Mouse (Mus musculus) hematopoietic stem cell, adult 5-6 weeks (primary cell): ENCODE data around the gene Ptpn4. TPM values are rescaled to one million over a fixed set of nuclear protein-coding genes. Genes with fewer than 3 reads are reported as not detected.

Experiments used
- ATAC-seq, 2 experiments: fragments of 125-278 bp in 1 of 2; replicated peaks in 1 of 2; 2 replicates each; pipeline ENCODE4 v1.8.0; 2016 to 2017; ENCODE audit warnings: inconsistent platforms in 2 of 2, mild to moderate bottlenecking in 2 of 2, moderate number of reproducible peaks in 2 of 2, low read depth in 1 of 2, moderate TSS enrichment in 1 of 2; ENCODE audit not compliant: low FRiP score in 2 of 2, poor library complexity in 2 of 2, severe bottlenecking in 2 of 2, insufficient read depth in 1 of 2, low TSS enrichment in 1 of 2
- total RNA-seq: library from RNA; stranded (forward); fragments of 172-1452, 232-1000 nt; gene quantifications from 2 replicates; pipeline ENCODE4 v1.2.3, GENCODE M21; 2017

The Ptpn4 gene
- 17.0 and 22.1 TPM in 2 replicates for total RNA-seq

DNA sequence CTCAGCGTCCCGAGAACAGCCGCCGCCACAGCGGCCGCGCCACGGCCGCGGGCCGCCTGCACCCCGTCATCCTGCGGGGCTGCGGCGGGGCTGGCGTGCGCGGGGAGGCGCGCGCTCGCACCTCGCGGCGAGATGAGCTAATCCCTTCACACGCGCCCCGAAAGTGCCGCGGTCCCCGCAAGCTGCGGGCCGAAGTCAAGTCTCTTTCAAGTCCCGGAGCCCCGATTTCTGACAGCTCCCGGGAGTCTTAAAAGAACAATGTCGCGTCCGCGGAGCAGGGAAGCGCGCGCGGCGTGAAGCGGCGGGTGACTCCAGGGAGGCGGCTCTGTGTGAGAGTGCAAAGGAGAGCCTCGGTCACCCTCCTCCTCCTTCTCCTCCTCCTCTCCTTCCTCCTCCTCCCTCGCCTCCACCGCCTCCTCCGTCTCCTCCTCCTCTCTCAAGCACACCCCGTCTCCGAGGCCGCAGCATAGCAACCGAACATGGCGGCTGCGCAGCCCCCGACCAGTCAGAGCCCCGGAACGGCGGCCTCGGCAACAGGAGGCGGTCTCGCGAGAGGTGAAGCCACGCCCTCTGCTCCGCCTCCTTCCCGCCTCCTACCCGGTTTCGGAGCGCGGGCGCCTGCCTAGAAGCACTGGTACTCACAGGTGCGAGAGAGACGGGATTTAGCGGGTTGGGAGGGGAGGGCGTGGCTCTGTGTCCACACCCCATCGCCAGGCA, at the start of gene Ptpn4:
Ptpn4 (minus strand) TSS at position 579 of the 717 bp plus-strand sequence.
- peak; percentile 98 for ATAC-seq

DNA sequence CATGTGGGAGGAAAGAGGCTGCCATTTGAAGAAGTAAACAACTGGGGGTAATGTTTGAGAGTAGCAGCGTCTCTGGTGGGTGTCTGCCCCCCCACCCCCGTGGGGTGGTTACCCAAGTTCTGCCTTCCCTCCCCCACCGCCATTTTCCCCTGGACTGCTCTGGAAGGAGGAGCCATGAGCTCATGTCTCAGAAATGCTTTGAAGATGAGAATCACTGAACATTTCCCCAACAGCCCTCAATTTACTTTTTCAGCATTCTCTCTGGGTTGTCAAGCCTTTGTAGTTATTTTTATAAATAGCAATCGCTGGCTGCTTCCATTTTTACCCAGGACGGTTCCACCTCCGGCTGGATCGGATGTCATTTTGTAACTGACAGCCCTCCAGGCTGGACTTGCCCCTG, 48.9 kb upstream of the Ptpn4 start:
- ATAC-seq: no peak

DNA sequence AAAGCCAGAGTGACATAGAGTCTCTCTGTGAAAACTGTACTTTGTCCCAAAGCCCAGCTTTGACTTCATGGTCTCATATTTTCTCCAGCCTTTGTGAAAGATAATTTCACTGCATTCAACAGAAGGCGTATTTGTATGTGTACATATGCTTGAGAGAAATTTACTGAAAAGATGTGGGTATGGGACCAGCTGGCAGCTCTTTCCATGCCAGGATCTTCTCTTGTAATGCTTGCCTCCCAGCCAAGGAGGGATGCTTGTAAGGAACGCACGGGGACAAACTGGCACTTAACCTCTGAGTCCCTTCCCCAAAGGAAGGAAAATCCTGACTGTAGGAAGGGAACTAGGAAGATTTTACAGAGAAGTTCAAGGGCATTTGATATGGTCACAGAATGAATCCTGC, 46.9 kb upstream of the Ptpn4 start:
- ATAC-seq: no peak

DNA sequence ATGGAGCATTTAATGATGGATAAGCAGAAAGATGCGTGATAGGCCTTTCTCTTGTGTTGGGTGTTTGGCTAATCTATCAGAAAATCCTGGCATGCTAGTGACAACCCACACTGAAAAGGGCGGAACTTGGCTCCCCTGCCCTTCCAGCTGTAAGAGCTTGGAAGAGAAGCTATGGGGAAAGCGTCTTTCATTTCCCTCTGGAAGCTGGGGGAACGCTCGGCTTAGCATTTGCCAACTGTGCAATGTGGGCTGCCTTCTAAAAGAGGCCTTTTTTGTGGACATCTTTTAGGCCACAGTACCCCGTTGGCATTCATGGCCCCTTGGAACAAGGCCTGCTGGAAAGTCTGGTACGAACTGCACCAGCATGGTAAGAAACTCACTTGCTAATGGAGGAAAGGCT, 41.5 kb upstream of the Ptpn4 start:
- no peak for ATAC-seq

DNA sequence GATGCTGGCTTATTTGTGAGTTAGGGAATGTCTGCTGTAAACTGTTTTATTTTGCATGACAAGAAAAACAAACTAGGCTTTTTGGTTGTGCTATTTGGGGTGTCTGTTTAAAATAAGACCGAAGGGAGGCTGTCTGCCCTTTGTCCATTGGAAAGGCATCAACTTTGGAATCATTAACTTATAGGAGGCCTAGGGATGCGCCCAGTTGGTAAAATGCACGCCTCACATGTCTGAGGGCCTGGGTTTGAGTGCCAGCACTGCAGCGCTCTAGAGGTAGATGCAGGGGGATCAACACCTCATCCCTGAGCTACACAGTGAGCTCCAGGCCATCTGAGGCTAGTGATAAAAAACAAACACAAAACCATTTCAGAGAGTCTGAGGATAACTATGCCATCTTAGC, 40.1 kb upstream of the Ptpn4 start:
- no peak for ATAC-seq

DNA sequence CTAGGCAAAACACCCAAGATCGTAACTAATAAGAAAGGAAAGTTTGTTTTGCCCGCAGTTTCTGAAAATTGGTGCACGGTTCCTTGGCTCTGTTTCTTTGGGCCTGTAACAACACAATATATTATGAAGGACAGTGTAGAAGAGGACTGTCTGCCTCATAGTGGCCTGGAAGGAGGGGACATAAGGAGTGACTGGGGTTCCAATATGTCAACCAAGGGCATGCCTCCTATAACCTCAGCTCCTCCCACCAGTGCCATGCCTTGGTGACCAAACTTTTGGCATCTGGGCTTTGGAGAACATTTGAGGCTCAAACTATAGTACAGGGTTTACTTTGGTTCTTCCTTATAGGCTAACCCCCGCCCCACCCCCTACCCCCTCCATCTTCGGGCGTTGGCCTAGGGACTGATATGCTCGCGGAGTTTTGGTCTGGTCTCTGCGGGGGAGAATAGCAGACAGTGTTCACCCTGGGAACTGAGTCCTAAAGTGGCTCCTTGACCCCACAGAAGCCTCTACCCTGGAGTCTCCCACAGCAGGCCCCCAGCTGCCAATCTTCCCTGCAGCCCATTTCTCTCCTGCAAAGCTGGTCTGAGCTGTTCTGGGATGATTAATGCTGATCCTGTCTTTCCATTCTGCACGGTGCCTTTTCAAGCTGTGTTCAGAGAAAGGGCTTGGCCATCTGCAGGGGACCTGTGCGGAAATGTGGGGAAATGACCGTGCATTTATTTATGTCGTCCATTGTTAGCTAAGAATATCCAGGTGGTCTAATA, 31.2 kb upstream of the Ptpn4 start:
- ATAC-seq: peak in 1 of 2 experiments; percentile 21; a peak in 2 of 4 replicates

DNA sequence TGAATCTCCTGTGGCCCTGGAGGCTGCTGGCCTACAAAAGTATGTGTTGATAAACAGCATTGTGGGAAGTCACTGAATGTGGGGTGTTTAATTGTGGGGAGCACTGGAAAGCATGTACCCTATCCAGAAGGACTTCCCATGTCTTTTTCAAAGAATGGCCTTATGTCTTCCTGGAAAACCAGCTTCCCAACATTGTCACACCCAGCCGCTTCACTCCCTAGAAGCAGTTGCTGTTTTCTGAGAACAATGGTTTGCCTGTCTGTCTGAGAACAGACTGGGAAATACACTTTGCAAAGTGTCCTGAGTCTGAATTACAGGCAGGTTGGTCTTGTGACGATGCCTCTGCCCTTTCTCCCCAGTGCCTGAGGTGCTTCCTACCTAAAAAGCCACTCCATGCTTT, 29.9 kb upstream of the Ptpn4 start:
- ATAC-seq: no peak

DNA sequence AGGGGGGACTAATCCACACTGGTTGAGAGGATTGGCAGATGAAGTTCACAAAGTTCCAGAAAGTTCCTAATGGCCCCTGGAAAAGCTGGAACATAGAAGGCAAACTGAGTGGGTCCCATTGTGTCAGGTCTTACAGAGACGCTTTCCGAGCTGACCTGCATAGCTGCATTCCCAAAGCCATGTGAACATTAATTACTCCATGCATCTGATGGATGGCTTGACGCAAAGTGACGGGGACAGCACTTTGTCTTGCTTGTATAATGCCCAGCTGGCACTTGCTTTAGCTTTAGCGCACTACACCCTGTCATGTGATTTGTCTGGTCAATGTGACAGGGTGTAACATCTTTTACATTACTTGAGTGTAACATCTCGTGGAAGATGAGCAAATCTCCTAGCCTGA, 27.9 kb upstream of the Ptpn4 start:
- ATAC-seq: no peak

DNA sequence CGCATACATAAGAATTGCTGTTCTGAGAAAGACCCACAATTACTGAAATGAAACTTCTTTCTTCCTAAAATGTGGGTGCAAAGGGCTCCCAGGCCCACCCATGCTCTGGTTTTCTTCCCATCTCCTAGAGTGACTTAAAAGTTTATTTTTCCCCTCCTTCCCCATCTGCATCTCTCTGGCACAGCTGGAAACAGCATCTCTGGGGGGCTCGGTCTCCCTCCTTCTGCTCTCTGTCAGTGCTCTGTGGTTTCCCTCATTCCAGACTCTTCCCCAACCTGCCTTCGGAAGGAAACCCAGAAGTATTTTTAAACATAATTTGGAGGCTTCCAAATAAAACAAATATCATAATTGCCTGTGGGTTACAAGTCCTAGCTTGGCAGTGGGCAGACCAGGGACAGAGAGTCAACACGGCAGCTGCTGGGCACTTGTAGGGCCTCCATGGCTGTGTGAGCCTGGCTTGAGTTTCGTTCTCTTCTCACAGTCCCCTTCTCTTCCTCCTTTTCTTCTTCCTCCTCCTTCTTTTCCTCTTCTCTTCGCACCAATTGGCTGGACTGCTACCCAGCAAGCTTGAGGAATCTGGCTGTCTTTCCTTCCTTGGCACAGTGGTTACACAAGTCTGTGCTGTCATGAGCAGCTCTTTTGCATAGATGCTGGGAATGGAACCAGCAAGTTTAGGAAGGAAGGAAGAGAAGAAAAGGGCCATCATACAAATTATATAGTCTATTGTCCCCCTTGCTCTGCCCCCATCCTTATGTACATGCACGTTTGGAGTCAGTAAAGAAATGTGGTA, 26.3 kb upstream of the Ptpn4 start:
- no peak for ATAC-seq

DNA sequence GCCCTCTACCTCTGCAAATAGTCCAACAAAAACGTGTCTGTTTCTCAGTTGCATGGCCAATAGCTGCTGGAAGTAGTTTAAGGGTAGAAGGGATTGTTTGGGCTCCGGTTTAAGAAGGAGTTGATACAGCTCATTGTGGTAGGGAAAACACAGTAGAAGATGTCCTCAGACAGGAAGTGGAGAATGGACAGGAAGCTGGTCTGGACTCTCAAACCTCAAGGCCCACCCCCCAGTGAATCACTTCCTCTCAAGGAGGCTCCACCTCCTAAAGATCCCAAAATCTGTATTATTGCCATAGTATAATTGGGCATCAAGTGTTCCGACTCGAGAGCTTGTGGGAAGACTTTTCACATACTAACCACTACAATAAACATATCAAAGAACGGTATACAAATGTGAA, 22.2 kb upstream of the Ptpn4 start:
- ATAC-seq: no peak

DNA sequence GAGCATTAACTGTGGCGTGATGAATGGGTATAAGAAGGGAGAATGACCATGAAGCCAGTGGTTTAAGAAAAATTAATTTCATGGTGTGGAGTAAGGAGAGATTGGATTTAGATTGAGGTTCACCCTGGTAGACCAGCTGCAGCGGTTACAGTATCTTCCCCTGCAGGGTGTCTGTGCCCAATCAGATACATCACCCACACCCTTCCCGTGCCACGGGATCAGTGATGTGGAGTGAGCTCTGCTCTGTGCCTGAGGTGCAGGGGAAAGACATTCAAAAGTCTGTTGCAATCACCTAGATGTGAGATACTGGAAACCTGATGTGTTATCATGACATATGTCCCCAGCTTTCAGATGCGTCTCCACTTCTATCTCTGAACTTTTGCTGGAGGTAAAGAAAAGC, 15.6 kb upstream of the Ptpn4 start:
- no peak for ATAC-seq

DNA sequence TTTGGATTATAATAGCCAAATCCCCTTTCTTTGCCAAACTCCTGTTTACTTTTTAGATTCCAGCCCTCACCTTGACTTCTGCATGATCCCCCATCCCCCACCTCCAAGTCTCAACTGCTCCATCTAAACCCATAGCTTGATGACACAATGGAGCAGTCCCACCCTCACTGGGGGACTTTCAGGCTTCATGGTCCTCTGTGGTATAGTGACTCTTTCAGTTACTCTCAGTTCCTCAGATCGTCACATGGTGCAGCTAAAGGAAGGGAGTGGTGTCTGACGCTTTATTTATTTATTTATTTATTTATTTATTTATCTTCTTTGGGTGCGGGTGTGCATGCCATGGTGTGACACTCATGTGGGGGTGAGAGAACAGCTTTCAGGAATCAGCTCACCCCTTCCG, 14.9 kb upstream of the Ptpn4 start:
- ATAC-seq: no peak

DNA sequence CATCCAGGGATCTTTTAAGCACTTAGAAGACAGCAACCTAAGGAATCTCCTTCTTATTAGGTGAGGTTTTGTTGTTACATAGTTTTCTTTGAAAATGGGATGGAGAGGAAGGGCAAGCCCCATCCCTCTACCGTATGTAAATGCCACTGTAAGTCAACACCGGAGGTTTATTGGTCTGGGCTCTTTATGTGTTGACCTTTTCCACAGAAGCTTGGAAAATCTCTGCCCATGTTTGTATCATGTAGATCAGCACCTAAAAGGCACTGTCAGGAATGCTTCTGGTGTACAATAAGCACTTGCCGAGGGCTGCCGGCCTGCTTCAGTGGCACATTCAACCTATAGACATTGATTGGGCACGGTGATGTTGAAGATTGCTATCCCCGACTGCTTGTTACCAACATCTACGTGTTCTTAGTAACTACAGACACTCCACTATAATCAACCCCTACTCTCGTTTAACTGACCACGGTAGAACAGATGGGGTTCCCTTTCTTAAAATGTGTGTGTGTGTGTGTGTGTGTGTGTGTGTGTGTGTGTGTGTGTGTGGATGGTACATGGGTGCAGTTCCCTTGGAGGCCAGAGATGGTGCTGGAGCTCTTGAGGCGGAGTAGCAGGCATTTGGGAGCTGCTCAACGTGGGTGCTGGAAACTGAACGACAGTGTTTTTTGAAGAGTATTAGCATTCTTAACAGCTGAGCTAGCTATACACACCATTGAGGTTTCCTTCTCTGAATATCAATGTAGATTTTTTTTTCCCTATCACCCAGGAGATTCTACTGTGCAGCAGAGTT, 11.9 kb upstream of the Ptpn4 start:
- ATAC-seq: no peak

DNA sequence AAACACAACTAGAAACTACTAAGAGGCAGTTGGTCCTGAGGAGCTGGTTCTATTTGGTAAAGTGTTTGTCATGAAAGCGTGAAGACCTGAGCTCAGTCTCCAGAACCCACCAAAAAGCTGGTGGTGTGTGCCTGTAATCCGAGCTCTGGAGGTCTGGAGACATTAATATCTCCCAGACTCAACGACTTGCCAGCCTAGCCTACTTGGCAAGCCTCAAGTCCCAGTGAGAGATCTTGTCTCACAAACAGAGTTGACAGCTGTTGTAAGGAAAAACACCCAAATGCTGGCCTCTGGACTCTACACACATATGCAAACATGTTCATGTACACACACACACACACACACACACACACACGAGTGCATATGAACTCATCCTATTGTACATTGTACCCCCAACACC, 7.9 kb upstream of the Ptpn4 start:
- no peak for ATAC-seq

DNA sequence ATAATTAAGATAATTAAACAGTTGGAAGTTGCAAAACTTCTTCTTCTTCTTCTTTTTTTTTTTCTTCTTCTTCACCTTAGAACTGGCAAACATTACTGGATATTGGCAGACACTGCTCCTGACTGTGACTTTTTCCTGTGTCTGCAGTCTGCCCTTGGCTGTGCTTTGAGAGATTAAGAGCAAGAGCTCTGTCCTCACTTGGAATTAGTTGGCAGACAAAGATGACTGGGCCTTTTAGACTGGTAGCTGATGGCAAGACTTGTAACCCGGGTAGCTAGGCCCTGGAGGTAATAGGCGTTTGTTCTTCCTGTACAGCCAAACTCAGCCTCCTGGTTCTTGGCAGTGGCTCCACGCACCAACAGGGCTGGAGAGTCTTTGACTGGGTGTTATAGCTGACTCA, 5.7 kb upstream of the Ptpn4 start:
- ATAC-seq: no peak

DNA sequence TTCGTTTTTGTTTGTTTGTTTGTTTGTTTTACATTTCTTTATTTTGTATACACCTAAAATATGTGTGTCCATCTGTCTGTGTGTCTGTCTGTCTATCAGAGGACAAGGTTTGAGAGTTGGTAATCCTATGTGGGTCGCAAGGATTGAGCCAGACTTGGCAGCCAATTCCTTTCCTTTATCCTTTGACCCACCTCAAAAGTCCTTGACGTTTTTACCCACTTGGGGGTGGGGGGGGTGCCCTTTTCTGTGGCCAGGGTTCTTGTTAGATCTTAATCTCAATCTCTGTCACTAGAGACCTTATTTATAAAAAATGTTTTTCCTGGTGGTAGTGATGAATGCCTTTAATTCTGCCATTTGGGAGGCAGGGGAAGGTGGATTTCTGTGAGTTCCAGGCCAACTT, 828 bp upstream of the Ptpn4 start:
- ATAC-seq: no peak

DNA sequence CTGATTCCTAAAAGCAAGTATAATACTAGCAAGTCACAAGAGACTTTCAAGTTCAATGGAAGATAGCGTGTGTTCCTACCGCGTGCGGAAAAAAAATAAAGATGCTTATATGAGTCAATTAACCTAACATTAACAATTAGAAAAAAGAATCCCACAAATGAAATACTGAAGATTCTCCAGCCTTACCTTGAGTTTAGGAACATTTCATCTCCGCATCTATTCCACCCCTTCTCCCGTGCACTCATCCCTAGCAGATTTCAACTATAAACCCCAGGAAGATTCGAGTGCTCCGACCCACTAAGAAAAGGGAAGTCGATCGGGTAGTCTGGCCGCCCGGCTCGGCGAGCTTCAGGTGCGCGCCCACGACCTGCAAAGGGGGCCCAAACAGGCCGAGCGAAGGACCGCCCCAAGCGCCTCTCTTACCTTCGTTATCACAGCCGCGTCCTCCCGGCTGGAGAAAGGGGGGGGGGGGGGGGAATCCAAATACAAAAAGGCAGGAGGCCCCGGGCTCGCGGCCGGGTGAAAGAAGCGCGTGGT, 866 bp downstream of the Ptpn4 start:
- ATAC-seq: peak; percentile 32 to 34; a peak in 1 of 4 replicates
